Mouse (Mus musculus) adrenal gland, postnatal 4 days (tissue): ENCODE measurements around the gene Gpatch2. TPM values are rescaled to one million over a fixed set of nuclear protein-coding genes. Genes with fewer than 3 reads are reported as not detected.

Experiments
- DNase-seq, 2 experiments: peaks; one replicate each; pipeline ENCODE4 v3.0.0; 2021 to 2022; ENCODE audit warnings: low spot score in 2 of 2, mixed read lengths in 2 of 2
- total RNA-seq, 2 experiments: library from RNA; stranded (reverse); gene quantifications; 2 replicates each; pipeline ENCODE4 v1.2.3; 2021

The Gpatch2 gene
- total RNA-seq, 2 experiments from 2014 or later: 26.8 to 32.8 TPM

GRCm38 (mm10) chr1:187241329-187241728 lies 26.0 kb downstream of the Gpatch2 start:
- DNase-seq: no peak

DNA sequence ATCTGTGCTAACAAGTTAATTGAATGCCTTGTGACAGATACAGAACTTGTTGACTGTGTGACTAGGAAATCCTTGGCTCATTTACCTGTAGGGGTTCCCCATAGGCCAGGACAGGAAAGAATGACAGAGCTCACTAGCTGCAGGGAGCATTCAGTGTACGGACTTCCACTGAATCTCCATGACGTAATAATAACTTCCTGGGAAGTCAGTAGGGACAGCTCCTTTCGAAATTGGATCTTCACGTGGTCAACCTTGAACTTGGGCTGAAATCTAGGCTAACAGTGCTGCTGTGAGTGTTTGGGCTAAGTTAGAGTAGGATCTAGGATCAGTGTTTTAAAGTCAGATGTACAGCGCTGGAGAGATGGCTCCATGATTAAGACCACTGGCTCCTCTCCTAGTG lies 29.4 kb downstream of the Gpatch2 start:
- no peak for DNase-seq

- DNase-seq: no peak
Measured at GRCm38 (mm10) chr1:187250741-187251262, 35.5 kb downstream of the Gpatch2 start.

- no peak for DNase-seq
Measured at GRCm38 (mm10) chr1:187258756-187259155, 43.4 kb downstream of the Gpatch2 start.

DNA sequence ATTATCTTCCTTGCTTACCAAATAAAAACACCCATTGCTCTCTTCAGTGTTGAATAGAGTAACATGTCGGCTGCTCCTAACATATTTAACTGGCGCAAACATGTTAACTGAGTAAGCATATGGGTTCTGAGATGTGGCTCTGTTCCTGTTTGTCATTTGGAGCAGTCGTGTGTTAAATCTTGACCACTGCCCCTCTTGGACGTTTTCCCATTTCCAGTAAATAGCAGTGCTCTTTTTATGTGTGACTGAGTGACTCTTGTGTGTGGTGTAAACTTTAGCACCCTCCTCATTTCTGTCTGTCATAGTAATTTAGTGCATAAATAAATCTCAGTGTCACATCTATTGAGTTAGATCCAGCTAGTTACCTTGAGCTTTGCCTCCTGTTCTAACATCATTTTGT lies 52.3 kb downstream of the Gpatch2 start:
- no peak for DNase-seq

GRCm38 (mm10) chr1:187270318-187271247 lies 55.3 kb downstream of the Gpatch2 start:
- no peak for DNase-seq

- DNase-seq: no peak
Measured at GRCm38 (mm10) chr1:187277324-187277723, 62.0 kb downstream of the Gpatch2 start.

DNA sequence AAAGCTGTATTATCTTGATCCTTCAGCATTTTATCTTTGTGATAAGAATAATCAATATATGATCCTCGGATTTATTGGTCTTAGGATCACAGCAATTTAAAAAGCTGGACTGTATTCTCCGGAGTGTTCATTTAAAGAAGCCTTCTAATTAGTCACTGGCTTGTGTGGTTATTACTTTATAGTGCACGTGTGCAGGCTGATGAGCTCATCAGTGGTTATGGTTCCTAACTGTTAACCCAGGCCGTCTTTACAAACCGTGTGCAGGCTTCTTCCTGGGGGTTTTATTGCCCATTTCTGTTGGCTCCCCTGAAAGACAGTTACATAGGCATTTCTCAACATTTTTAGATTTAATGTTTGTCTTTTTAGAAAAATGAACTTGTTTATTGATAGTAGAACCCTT lies 63.2 kb downstream of the Gpatch2 start:
- no peak for DNase-seq

DNA sequence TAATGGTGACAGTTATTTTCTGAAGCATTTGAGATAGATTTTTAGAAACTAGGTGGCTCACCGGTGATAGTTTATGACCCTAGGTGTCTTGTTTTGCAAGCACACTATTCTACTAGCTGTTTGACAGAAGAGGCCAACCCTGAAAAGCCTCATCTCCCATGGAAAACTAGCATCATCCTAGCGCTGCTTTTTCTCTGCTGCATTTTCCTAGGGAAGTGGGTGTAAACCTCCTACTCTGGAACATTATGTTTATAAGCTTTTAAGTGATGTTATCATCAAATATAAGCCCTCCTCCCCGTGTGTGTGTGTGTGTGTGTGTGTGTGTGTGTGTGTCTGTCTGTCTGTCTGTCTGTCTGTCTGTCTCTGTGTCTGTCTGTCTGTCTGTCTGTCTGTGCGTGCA lies 64.5 kb downstream of the Gpatch2 start:
- DNase-seq: no peak

- no peak for DNase-seq
Measured at GRCm38 (mm10) chr1:187282321-187282720, 67.0 kb downstream of the Gpatch2 start.

GRCm38 (mm10) chr1:187282804-187283203 lies 67.5 kb downstream of the Gpatch2 start:
- no peak for DNase-seq

DNA sequence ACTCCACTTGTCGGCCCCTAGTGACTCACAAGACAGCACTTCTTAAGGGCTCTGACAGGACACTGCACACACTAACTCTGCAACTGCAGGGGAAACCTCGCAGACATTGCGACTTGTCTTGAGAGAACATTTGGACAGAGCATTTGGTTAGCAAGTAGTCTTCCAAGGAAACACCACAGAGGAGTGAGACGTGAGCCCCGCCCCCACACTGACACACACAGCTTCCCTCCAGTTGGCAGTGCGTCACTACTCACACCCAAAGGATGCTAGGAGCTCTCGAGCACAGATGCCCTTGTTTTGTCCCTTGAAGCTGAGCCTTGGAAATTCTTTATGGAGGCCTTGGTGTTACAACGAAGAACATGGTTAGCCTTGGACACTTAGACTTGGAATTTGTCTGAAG lies 70.4 kb downstream of the Gpatch2 start:
- no peak for DNase-seq

DNA sequence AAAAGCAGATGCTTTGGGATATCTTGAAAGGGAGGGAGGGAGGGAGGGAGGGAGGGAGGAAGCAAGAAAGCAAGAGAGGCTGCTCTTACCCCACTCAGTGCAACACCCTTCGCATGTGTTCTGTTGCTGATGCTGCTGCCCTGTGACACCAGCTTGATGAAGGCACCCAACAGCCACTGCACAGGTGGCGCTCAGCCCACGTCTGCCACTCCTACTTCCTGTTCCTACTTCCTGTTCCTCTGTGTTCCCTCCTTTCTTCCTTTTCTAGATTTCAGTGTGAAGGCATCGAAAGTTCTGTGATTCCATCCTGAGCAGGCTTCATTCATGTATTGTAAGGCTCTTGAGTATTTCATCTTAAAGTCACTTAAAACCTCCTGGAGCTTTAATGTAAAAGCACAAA lies 71.1 kb downstream of the Gpatch2 start:
- no peak for DNase-seq

DNA sequence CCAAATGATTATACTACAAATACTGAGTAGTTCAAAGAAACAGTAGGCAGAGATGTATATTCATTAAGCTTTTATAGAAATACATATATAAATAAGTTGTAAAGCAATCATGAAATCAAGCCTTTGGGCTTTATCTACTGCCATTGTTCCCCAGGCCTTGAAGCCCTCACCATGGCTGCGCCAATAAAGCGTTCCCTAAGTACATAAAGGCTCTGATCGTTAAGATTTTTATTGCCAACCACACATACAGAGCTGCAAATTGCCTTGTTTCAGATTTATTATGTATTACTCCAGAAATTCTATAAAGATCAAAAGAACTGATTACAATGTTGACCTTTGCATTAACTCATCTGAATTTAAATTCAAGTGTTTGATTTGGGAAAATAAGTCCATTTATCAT lies 71.6 kb downstream of the Gpatch2 start:
- DNase-seq: no peak

GRCm38 (mm10) chr1:187290186-187290585 lies 74.9 kb downstream of the Gpatch2 start:
- DNase-seq: no peak

- DNase-seq: no peak
Measured at GRCm38 (mm10) chr1:187291480-187292394, 76.4 kb downstream of the Gpatch2 start.

- no peak for DNase-seq
Measured at GRCm38 (mm10) chr1:187292395-187292749, 77.1 kb downstream of the Gpatch2 start.

DNA sequence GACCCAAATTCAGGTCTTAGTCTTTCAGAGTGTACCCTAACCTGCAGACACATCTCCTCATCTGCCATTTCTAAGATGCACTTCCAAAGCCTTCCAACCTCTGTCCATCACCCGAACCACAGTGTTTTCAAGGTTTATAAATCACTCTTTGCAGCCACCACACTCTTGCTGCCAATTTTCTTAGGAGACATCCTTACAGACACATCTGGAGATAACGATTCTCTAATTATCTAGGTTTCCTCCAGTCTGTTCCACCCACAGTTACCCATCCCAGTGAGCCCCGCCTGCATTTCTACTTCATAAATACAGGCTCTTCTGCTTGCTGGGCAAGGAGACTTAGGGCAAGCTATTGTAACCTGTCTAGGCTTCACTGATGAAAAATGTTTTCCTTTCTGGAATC lies 77.9 kb downstream of the Gpatch2 start:
- no peak for DNase-seq

DNA sequence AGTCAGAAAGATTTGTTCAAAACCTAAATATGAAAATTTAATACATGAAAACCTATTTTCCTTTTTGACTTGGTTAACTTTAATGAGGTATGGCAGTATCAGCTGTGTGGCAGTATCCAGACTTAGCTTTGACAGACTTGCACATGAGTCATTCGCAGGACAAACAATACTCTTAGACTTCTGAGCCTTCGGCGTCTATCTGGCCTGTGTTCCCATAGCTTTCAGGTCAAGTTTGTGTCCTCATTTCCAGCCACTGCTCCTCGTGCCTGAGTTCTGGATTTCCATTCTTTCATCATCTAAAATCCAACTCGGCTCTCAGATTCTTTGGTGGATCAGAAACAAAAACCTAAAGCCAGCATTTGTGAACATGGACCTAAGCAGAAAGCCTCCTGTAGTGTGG lies 79.2 kb downstream of the Gpatch2 start:
- no peak for DNase-seq

DNA sequence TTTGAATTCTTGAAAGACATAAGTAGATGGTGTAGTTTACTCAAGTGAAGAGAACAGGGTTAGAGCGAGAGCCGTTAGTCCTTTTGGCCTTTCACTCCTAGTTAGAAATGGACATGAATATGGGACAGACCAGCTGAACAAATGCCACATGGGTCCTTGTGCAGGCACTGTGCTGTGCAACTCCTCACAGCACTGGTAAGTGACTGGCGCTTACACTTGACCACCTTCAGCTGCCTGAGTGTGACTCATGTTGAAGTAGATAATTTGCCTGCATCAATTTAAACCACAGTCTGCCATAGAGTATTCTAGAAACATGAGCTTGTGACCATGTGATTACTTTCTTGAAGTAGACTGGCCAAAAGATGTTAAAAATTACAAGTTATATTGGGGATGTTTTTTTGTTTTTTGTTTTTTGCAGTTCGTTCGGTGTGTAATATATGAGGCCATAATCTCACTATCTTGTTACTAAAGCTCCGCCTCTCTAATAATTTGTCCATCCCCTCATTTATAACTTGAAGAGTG lies 79.8 kb downstream of the Gpatch2 start:
- no peak for DNase-seq

DNA sequence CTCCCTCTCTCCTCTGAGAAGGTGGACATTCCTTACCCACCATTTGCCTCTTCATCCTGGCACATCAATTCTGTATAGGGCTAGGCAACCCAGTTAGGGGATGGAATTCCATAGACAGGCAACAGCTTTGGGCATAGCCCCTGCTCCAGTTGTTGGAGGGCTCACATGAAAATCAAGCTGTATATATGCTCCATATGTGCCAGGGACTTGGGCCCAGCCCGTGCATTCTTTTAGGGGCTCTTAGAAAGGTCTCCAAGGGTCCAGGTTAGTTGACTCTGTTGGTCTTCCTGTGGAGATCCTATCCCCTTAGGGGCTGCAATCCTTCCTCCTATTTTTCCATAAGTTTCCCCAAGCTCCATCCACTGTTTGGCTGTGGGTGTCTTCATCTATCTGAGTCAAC lies 80.4 kb downstream of the Gpatch2 start:
- DNase-seq: no peak

DNA sequence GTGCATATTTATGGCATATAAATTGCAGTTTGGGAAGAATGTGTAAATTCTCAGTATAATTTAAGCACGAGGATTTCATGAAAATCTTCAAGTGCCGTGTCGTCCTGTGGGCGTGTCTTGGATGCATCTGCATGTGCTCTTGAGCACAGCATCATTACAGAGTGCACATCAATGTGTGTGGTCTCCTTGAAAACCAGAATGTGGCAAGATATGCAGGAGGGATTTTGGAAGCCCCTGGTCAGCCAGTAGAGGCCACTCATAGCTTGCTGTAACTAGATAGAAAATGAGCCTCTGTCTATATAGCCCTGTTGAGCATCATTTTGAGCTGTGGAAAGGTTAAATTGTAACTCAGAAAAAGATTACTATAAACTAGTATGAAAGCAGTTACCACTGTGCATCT lies 83.9 kb downstream of the Gpatch2 start:
- no peak for DNase-seq
